Mouse (Mus musculus) kidney, postnatal 10 days (tissue): ENCODE results near the gene Prpsap1.

Experiments used
- DNase-seq: peaks from one replicate; pipeline ENCODE4 v3.0.0; 2021; ENCODE audit warnings: mixed read lengths

The Prpsap1 gene

GRCm38 (mm10) chr11:116442129-116442866, 51.7 kb downstream of the Prpsap1 start:
- DNase-seq, result no peak

DNA sequence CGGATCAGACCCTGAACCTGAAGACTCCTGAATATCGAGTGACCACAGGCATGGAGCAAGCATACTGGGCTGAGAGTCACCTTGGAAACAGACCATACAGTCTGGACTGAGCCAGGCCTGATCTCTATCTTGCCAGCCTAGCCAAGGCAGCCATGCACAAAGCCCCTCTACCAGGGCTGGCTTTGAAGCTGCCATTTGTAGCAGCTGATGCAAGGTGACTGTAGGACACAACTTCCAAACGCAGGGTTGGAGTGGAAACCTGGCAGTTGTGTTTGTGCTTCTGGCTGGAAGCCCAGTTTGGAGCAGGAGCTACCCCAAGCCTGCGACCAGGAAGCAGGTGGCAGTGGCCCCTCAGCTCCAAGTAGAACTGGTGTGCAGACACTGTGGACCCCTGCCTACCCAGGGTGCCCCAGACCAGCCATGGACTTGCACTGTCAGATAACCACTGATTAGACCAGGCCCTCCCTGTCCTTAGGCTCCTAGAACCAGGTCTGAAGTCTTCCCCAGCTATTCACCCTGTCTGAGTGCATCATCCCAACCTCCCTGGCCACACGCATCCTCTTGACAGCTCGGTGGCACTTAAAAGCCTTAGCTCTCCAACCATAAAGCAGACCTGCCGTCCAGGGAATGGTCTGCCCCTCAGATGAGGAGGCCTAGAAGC, 53.5 kb downstream of the Prpsap1 start:
- DNase-seq, result peak; percentile 59

- DNase-seq, result no peak
Measured at GRCm38 (mm10) chr11:116439269-116440240, 54.4 kb downstream of the Prpsap1 start.

DNA sequence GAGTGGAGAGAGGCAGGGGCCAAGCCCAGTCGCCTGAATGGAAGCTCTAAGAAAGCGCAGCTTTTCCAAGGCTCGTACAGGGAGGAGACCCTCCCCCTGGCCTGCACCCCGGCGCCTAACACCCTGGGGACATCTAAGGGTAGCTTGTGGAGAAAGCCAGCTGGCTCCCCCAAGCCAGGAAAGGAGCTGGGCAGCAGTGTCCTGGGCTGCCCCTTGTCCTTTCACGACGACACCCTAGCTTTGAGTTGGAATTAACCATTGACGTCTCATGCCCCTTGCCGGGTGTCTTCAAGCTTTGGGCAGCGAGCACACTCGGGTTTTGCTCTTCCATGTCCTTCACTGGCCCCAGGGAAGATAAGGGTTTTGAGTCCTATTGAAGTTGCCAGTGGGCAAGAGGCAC, 56.5 kb downstream of the Prpsap1 start:
- no peak for DNase-seq

- peak; percentile 62 for DNase-seq
Measured at GRCm38 (mm10) chr11:116436725-116437331, 57.2 kb downstream of the Prpsap1 start.

GRCm38 (mm10) chr11:116435992-116436724, 57.8 kb downstream of the Prpsap1 start:
- DNase-seq, result no peak

DNA sequence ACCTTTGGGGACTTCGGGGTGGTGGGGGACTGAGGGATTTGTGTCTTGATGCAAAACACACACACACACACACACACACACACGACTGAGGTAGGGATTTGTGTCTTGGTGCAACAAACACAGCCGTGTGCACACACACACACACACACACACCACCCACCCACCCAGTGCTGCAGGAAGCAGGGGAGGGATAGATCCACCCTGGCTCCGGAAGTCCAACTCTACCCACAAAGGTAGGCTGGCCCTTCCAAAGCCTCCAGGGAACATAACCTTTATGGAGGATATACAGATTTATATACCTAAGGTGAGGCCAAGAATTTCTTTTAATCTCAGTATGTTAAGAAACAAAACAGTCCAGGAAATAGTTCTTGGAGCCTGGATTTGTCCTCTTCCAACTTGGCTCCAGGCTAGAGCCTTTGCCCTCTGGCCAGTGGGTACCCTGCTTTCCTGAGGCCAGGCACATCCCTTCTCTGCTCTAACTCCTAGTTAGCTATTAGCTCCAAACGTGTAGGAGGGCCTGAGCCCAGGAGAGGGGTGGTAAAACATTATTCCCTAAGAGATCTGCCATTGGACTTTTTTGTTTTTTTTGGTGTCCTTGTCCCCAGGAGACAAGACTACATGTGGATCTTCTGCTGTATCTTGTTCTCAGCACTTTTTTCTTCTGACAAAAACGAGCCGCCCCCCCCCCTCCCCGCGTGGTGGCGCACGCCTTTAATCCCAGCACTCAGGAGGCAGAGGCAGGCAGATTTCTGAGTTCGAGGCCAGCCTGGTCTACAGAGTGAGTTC, 58.8 kb downstream of the Prpsap1 start:
- peak; percentile 61 for DNase-seq

DNA sequence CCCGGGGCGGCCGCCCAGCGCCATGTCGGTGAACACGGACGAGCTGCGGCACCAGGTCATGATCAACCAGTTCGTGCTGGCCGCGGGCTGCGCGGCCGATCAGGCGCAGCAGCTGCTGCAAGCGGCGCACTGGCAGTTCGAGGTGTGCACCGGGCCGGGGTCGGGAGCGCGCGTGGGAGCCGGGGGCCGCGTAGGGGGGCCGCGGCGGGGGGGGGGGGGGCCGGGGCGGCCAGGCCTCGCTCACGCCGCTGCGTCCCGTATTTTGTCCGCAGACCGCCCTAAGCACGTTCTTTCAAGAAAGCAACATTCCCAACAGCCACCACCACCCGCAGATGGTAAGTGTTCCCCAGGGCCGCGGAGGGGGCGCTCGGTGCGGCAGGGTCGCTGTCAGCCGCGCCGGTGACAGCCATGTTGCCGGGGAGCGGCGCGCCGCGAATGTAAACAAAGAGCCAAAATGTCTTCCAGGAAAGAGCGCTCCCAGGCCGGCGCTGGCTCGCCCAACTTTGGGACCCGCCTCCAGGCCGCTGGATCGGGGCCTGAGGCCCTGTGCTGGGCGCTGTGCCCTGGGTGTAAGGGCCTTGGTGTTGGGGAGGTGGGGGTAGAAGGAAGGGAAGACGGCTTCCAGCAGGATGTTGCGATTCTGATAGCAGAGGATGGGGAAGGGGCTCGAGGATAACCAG, 59.6 kb downstream of the Prpsap1 start:
- peak; percentile 81 for DNase-seq

GRCm38 (mm10) chr11:116433356-116434286, 60.4 kb downstream of the Prpsap1 start, which contains the start of gene Ubald2:
TSS of gene Ubald2 (plus strand) at chr11:116434094.
- peak; percentile 99 for DNase-seq

DNA sequence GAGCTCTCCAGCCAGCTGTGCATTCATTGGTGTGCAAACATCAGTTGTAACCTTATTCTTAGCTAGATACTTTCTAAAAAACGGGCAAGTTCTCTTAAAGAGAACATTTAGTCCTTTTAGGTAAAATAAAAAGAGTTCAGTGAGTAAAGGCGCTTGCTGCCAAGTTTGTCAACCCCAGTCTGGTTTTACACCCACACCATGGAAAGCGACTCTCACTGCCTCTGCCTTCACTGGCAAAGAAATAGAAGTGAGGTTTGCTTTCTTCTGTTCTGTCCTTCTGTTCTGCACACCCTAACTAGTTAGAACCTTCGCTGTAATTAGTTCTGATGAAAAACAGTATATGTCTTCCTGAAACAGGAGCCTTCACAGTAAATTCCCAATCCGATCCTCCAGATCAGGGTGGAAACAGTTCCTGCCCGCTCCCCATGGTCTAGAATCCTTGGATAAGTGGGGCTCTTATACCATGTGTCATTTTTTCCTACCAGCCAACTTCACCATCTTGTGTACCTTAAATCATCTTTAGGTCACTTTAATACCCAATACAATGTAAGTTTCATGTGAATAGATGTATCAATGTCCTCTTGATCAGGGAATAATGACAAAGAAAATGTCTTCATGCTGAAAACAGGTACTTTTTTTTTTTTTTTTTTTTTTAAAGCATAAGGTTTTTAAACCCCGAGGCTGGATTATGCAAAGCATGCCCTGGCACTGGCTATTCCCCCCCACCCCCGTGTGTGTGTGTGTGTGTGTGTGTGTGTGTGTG, 61.2 kb downstream of the Prpsap1 start:
- no peak for DNase-seq

GRCm38 (mm10) chr11:116432127-116432526, 61.9 kb downstream of the Prpsap1 start:
- DNase-seq, result no peak

DNA sequence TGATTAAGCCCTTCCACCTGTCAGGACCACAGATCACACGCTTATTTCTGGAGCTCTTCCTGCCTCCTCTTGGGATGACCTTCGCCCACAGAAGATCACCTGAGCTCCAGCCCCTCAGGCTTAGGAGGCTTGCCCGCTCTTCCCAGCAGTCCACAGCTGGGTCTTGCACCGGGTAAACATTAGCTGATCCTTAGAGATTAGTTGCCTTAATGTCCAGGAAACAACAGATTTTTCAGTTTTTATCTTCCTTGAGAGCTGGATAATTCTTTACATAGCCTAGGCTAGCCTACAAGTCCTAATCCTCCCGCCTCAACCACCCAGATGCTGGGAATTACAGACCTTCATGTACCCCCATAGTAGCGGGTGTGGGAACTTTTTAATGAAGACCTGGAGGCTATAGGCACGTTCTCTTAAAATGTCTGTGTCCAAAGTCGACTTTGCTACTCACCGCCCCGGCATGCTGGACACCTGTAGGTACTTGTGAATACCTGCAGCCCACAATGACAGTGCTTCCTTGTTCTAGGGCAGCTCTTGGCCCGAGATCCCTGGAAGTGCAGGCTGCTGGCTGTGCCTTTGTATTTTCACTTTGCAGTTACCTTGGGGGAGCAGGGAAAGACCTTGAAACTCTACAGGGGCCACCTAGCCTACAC, 62.4 kb downstream of the Prpsap1 start:
- peak; percentile 52 for DNase-seq

- peak; percentile 25 for DNase-seq
Measured at GRCm38 (mm10) chr11:116430723-116431427, 63.1 kb downstream of the Prpsap1 start.

DNA sequence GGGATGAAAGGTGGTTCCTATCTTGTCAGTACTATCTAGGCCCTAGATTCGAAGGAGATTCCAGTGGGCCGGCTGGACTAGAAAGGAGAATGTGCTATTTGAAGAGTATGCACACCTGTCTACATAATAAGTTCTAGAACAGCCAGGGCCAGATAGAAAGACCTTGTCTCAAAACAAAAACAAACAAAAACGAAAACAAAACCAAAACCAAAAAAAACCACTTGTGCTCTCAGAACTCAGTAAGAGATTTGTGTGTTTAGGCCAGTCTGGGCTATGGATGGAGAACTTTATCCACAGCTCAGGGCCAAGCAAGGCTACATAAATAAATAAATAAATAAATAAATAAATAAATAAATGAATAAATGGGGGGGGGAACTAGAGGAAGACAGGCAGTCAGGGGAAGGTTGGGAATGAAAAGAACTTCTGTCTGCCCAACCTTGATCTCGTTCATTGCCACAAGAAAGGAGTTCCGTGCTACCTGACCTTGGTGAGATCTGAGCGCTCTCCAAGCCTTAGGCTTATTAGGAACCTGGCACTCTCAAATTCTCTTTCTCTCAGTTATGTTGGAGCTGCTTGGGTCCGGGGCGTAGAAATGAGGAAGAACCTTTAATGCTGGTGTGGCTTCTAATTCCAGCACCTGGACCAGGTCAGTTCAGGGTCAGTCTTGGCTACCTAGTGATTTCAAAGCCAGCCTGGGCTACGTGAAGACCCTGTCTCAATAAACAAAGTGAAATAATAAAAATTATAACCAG, 64.0 kb downstream of the Prpsap1 start:
- no peak for DNase-seq

- peak; percentile 43 for DNase-seq
Measured at GRCm38 (mm10) chr11:116428872-116429859, 64.8 kb downstream of the Prpsap1 start.
